Mouse (Mus musculus): ENCODE data around the gene Atrn.

Atrn gene

DNA sequence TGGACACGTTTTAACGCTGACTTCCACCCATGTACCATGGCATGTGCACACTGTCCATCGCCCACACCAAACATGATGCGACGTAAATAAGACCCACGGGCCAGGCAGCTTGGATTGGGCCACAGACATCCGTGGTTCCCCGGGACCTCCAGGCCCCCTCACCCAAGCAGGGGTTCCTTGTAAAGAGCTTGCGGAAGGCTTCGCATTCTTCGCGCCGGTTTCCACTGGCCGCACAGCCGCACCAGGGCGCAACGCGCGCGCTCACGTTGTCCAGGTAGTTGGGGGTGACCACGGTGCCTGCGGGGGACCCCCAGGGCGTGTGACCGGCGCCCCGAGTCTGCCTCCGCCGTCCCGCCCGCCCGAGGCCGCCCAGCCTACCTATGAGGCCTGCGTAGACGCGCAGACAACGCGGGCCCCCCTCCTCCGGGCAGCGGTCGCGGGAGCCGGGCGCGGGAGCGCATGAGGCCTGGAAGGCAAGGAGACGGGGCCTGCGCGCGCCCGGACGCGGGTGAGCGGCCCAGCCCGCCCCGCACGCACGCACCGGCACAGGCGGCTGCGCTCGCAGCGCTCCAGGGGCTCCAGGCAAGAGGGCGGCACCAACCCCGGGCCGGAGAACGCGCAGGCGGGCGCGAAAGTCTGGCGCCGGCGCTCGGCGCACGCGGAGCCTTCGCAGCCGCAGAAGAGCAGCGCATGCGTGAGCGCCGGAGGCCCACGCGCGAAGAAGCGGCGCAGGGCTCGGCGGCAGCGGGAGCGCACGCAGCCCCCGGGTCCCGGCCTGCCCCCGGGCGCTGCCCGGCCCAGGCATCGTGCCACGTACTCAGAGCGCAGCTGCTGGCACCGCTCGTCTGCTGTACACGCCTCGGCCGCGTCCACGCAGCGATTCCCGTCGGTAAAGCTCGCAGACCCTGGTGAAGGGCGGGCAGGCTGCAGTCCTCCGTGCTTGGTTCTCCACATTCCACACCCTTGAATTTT lies 134.8 kb downstream of the Atrn start:
- DNase-seq (ENCODE audit: low spot score): peak; percentile 42

DNA sequence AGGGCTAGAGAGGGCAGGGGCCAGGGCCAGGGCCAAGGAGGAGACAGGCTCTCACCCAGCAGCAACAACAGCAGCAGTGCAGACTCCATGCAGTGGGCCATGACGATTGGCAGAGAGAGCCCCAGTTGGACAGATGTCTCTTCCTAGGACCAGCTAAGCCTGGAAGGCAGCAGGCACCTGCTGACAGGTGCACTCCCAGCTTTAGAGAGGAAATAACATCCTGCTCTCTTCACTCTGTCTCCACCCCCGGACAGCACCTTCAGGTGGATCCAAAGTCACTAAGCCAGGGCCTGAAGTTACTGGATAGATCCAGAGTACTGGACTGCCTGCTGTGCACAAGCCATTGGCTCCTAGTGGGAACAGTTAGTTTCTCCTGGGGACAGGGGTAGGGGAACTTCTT lies 136.7 kb downstream of the Atrn start, which contains the start of gene Gfra4:
TSS of gene Gfra4 (minus strand) at position 101 of the 400 bp plus-strand sequence.
- DNase-seq (ENCODE audit: low spot score): no peak

- no peak for DNase-seq (ENCODE audit: low spot score)
Measured at GRCm38 (mm10) chr2:131044354-131044852, 138.1 kb downstream of the Atrn start.

DNA sequence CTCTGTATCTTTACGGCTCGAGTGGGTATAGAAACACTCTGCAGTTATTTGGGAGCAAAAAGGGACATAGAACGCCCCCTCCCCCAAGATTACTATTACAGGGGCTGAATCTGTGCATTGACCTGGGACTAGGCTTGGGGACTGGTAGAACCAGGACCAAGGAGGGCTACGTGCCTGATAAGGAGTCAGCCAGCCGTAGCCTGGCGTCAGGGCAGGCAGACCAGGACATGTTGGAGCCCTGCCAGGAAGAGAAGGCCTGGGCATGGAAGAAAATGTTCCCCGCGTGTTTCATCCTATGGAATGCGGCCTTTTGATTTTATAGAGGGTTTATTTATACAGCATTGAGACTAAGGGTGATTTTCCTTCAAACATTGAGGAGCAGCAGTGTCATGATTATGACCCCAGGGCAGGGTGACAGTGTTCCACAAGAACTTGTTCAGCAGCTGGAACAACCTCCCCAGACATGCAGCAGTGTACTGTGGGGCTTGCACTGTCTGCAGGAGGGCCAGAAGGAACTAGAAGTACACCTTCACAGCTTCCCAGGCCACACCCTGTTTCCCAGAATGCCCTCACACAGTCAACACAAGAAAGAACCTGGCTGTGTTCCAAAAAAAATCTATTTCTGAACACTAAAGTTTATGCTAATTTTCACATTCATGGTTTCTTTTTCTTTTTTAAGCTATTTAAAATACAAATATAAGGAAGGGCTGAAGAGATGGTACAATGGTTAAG lies 138.9 kb downstream of the Atrn start:
- no peak for DNase-seq (ENCODE audit: low spot score)

DNA sequence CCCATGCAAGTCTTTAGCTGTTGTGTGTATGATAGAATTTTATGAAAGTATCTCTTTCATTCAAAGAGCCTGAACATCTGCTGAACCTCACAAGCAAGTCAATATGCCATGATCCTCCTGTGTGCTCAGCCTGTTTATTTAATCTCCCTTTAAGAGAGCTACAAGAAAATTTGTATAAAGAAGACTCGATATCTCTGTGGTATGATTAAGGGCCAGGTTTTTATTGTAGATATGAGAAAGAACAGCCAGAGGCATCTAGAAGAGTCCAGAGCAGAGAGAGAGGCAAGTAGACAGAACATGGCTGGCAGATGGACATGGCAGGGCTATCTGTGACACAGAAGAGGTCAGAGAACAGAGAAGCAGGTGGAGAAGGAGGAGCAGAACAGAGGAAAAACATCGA lies 139.7 kb downstream of the Atrn start:
- no peak for DNase-seq (ENCODE audit: low spot score)

- no peak for DNase-seq (ENCODE audit: low spot score)
Measured at GRCm38 (mm10) chr2:131052043-131052442, 145.7 kb downstream of the Atrn start.

DNA sequence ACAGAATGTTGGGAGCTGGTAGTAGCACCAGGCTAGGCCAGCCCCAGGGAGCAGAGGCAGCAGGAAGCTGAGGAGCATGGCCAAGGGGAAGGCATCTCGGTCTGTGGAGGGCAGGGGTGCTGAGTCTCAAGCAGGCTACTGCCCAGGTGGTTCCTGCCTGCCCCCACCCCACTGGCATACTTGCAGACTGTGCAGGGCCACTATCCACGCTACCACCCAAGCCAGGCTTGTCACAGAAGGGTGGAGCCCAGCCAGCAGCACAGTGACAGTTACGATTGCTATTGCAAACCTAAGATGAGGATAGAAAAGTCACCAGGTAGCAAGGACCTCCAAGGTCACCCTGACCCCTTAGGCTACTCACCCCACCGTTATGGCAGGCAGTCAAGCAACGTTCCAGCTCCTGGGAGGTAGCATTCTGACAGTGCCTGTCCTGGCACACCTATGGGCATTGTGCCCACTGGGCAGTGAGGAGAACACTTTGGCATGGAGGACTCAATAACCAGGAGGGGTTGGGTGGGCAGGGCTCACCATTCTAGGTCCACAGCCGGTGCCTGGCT lies 146.6 kb downstream of the Atrn start:
- DNase-seq (ENCODE audit: low spot score): no peak

DNA sequence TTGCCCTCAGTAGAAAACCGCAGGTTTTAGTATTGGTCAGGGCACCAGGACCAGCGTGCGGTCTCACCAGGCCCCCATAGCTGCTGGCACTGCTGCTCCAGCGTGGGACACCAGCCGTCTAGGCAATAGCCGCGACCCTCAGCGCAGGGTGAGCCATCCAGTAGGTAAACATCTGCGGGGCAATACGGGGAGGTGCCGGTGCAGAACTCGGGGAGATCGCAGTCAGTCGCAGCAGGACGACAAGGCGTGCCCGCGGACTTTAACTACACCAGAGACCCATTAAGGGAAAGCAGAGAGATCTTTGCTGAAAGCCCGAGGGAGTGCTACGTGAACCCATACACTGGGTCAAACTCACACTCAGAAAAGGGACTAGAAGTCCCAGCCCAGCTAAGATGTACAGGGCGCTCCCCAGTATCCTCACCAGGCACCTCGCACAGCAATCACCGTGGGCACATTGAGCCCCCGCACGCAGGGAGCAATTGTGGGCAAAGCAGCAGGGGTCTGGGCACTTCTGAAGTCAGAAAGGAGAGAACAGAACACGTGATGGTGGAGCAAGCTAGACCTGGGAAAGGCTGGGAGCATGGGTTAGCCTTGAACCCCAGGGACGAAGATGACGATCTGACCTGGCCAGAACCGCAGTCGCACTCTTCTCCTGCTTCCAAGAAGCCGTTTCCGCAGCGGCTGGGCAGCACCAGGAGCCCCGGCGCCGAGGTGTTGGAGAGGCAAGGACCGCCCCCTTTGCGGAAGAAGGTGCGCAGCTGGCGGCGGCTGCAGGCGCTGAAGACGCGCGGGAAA lies 147.8 kb downstream of the Atrn start:
- DNase-seq (ENCODE audit: low spot score): no peak

GRCm38 (mm10) chr2:131054646-131055264 lies 148.5 kb downstream of the Atrn start:
- DNase-seq (ENCODE audit: low spot score): no peak

GRCm38 (mm10) chr2:131055631-131056030 lies 149.3 kb downstream of the Atrn start:
- DNase-seq (ENCODE audit: low spot score): peak; percentile 56

DNA sequence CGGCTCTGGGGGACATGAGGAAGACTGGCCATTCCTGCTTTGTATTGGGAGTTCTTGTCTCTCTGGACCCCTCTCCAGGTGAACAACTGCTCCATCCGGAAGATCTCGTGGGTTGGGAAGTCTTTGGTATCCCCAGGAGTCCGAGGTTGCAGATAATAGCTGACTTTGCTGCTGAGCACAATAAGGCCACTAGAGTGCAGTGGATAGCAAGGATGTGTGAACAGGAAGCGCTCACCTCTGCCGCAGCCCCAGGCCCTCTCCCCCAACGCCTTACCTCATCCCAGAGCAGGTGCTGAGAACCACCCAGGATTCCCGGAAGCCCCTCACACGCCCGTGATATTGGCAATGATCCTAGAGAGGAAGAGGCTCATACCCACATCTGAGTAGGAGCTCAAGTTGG lies 149.9 kb downstream of the Atrn start:
- DNase-seq (ENCODE audit: low spot score): no peak

DNA sequence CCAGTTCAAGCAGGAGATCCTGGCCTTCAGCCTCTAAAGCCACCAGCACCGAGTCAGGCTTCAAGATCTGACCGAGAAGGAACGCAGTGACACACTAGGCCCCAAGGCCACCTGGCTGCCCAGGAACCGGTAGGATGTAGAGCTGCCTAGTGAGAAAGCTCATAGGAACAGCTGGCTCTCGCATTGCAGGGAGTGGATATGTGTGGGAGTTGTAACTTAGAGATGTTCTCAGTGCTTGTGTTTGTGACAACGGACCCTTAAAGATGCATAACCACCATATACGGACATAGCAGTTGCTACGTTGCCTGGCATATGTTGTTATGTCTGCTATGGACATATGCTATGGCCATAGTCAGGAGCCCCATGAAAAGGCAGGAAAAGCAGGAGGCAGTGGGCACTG lies 152.4 kb downstream of the Atrn start:
- no peak for DNase-seq (ENCODE audit: low spot score)

- peak; percentile 59 for DNase-seq (ENCODE audit: low spot score)
Measured at GRCm38 (mm10) chr2:131059377-131059776, 153.1 kb downstream of the Atrn start.

DNA sequence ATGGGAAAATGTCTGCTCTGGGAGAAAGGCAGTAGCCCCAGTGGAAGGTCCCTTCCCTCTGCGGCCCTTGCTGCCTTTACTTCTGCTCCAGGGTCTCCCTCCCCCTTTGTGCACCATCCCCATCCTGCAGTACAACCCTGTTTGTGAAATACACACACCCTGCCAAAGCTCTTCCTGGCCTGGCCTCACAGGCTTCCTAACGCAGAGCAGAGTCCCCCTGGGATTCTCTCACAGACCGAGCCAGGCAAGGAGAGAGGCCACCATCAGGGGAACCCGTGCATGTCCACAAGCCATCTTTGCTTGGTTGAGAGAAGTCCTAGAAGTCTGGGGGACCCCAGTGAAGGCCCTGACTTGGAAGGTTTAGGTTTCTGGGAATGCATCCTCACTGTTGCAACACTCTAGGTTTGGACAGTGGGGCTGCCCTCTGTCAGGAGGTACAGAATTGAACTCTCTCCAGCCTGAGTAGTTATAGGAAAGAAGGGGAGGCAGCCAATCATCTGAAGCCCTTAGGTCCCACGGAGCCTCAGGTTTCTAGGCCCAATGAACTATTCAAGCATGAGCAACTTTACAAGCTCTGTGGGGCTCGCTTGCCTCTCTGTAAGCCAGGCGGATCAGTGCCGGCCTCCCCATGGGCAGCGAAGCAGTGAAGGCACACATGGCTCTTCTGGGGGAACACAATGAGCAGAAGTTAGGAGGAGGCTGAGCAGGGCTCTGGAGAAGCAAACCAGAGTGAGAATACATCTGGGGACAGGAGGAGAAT lies 153.7 kb downstream of the Atrn start:
- no peak for DNase-seq (ENCODE audit: low spot score)

- DNase-seq (ENCODE audit: low spot score): no peak
Measured at GRCm38 (mm10) chr2:131060784-131061183, 154.5 kb downstream of the Atrn start.

- DNase-seq (ENCODE audit: low spot score): no peak
Measured at GRCm38 (mm10) chr2:131061607-131062006, 155.3 kb downstream of the Atrn start.

DNA sequence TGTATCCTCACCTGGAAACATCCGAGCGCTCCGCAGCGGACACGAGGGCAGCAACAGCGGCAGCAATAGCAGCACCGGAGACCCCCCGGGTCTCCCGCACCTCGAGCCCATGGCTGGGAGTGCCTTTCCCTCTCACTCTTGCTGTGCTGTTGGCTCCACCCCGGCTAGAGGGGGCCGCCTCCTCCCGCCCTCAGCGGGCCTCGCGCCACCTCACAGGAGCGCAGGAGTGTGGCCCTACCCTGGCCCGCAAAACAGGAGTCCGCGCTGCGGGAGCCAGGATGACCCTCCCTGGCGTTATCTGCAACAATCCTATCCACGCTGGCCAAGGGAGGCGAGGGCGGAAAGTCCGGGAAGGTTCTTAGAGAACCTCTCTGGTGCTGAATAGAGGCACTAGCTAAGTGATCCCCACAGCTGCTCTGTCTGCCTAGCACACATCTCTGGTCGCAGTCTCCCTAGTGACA lies 157.1 kb downstream of the Atrn start, which contains the start of gene Adam33:
TSS of gene Adam33 (minus strand) at position 411 of the 461 bp plus-strand sequence.
- peak; percentile 45 for DNase-seq (ENCODE audit: low spot score)

- no peak for DNase-seq (ENCODE audit: low spot score)
Measured at GRCm38 (mm10) chr2:131066342-131066741, 160.0 kb downstream of the Atrn start.

- DNase-seq (ENCODE audit: low spot score): peak; percentile 58
Measured at GRCm38 (mm10) chr2:131067481-131067880, 161.2 kb downstream of the Atrn start.

- DNase-seq (ENCODE audit: low spot score): no peak
Measured at GRCm38 (mm10) chr2:131072536-131072935, 166.2 kb downstream of the Atrn start.
